Mouse (Mus musculus) bone marrow, adult 2 months (tissue): ENCODE measurements around the gene Naa20. TPM values are rescaled to one million over a fixed set of nuclear protein-coding genes. Genes with fewer than 3 reads are reported as not detected.

Experiments
- H3K27ac ChIP-seq: fragments of 200-500 bp; 2 replicates; pipeline ENCODE4 v1.5.1; 2012; ENCODE audit warnings: low read depth, mild to moderate bottlenecking, control low read depth, inconsistent platforms, low read length; ENCODE audit not compliant: control insufficient read depth, poor library complexity, insufficient read depth
- H3K4me1 ChIP-seq: fragments of 200-500 bp; 2 replicates; pipeline ENCODE4 v1.6.1; 2011; ENCODE audit warnings: low read length; ENCODE audit not compliant: control insufficient read depth, insufficient read depth
- H3K4me3 ChIP-seq: fragments of 200-500 bp; replicated peaks from 2 replicates; pipeline ENCODE3; 2011; ENCODE audit warnings: mild to moderate bottlenecking, low read depth, low read length, control low read depth; ENCODE audit not compliant: control insufficient read depth
- CTCF ChIP-seq: fragments of 200-500 bp; IDR thresholded peaks from 2 replicates; pipeline ENCODE4 v1.5.1; 2011; ENCODE audit warnings: low read length, control low read depth; ENCODE audit not compliant: control insufficient read depth, insufficient read depth
- POLR2A ChIP-seq: fragments of 200-500 bp; IDR thresholded peaks from 2 replicates; pipeline ENCODE4 v1.6.1; 2011; ENCODE audit warnings: low read depth, mild to moderate bottlenecking, control low read depth, low read length, borderline replicate concordance; ENCODE audit not compliant: control insufficient read depth
- WGBS: fragments of 180-500 bp; shearing (Covaris S2); methylation state at CpG from one replicate; pipeline ENCODE4 v1.1.7; 2018; 5-methylcytosine and 5-hydroxymethylcytosine counted together
- polyA plus RNA-seq: library from polyadenylated mRNA; stranded (reverse); fragments of >200 nt; gene quantifications from 2 replicates; pipeline ENCODE4 v1.2.4, GENCODE M21; 2011; ENCODE audit warnings: low replicate concordance; ENCODE audit not compliant: missing spikeins, insufficient read depth, insufficient read length

The Naa20 gene
- polyA plus RNA-seq: 31.8 and 37.3 TPM in 2 replicates

DNA sequence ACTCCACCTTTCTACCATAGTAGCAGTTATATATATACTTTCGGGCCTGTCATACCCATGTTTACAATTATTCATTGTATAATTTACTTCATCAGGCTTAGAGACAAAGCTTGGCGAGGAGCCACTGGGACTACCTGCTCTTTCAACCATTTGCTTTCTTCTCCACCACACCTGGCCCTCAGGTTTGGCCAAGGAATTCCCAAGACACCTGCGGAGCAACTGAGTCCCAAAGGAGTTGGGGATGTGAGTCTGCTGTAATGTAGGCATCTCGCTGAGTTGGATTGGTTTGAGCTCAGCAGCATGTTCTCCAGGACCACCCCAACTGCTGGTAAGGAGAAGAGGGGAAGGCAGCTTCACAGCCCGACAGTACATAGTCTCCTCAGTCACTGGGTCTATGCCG lies at the start of gene Naa20:
TSS of gene Naa20 (plus strand) at position 239 of the 400 bp plus-strand sequence.
- H3K4me3 ChIP-seq: peak within 1 kb of the TSS; percentile 91

DNA sequence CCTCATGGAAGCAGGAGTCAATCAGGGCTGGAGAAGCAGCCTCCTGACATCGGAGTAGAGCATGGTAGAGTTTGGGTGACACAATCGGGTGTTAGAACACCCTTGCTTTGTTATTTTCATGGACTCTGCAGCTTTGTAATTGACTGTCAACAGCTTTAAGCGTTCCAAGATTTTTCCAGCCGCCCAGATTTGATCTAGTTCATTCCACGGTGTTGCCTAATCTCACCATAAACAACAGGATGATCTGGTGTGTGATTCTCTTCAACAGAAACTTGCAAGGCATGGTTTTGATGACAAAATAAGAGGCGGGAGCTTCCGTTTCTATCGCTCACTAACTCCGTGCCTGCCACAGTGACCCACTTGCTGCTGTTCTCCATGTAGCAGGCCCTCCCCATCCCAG lies 46.1 kb upstream of the Naa20 start:
- Histone ChIP-seq H3K27ac (no peak overlapping the region), H3K4me1 (peaks cover 4% of the 10 kb centered on the region), H3K4me3 (no peak overlapping the region)
- 79% methylated on average over 9 of the region's 9 CpGs for WGBS
- TF ChIP-seq CTCF: no peak

More for the DNA sequence above, at the start of gene Naa20:
- no peak for TF ChIP-seq POLR2A
- no peak for TF ChIP-seq CTCF
- Histone ChIP-seq H3K27ac (no peak within 1 kb of the TSS), H3K4me1 (no peaks in the 10 kb centered on the region)
- 79% methylated on average over 6 of the region's 6 CpGs for WGBS

DNA sequence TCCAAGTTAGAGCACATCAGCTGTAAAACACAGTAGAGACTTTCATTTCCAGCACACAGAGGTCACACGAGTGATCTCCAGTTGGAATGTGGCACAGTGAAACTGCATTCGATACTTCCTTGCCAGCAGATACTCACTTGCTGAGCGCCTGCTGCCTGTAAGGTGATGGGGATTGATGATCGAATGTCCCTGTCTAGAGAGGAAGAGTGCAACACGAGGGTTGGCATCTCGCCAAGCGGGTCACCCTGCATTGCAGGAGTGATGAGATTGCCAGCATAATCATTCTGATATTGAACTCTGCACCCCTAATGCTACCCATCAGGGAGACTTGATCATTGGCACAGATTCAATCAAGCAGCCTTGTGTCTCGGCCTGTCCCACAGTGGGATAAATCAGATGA lies 44.0 kb upstream of the Naa20 start:
- Histone ChIP-seq H3K4me1 (peaks cover 4% of the 10 kb centered on the region), H3K4me3 (no peak overlapping the region), H3K27ac (no peak overlapping the region)
- WGBS: 62% methylated on average over 8 of the region's 8 CpGs
- TF ChIP-seq POLR2A (no peak), CTCF (no peak)

DNA sequence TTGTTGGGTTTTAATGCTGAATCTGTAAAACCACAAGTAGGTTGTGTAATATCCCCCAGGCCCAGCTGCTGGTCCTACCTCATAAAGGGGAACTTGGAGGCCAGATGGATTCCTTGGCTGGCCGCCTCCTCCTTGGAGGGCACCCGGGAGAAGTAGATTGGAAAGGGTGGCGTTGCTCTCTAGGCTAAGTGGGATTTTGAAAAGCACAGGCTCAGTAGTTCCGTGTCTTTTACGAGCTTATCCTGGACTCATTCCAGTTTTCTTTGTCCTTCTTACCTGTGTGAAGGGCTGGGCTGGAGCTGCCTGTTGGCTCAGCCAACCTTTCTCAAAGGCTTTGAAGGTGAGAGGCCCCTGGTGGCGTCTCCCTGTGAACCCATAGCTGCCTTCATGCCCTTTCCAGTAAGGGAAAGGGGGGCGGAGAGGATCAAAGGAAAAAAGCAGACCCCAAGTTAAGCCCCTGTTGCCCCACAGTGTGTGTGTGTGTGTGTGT lies 42.4 kb upstream of the Naa20 start:
- TF ChIP-seq POLR2A: no peak
- TF ChIP-seq CTCF: no peak
- Histone ChIP-seq H3K27ac (peak overlapping the region; percentile 26; the same call in 1 of the 2 replicates), H3K4me3 (no peak overlapping the region), H3K4me1 (peaks cover 6% of the 10 kb centered on the region)
- WGBS: 27% methylated on average over 7 of the region's 7 CpGs

DNA sequence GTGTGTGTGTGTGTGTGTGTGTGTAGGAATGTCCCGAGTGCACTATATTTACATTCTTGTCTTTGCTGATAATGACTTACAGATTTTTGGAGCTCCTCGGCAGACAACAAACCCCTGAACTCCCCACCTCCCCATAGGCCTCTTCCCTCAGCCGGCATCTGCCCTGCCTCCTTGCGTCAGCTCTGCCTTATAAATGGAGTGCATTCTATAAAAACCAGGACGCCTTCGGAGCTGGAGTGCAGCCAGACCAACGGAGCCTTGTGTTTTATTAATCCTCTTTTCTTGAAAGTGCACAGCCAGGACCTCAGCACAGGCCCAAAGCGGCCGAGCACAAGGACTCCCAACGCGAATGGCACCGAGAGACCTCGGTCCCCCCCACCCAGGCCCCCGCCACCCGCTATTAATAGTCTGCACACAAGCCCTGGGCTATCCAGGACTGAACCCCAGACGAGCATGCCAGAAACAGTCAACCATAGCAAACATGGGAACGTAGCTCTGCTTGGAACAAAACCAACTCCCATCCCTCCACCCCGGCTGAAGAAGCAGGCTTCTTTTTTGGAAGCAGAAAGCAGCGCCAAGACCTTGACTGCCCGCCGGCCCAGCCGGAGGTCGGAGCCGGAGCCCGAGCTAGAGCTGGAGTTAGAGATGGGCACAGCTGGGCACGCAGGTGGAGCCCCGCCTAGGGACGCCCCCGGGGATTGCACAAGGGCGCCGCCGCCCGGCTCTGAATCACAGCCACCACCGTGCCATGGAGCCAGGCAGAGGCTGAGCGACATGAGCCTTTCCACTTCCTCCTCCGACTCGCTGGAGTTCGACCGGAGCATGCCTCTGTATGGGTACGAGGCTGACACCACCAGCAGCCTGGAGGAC lies 41.7 kb upstream of the Naa20 start:
- peak overlapping the region; percentile 7 for H3K4me3 ChIP-seq
- TF ChIP-seq POLR2A (0 out of 2 replicates have a peak, but pooled peaks have one; percentile 25), CTCF (no peak)
- peaks cover 6% of the 10 kb centered on the region for H3K4me1 ChIP-seq
- H3K27ac ChIP-seq: peak overlapping the region; percentile 41; the same call in 1 of the 2 replicates
- WGBS: 52% methylated on average over 40 of the region's 40 CpGs

DNA sequence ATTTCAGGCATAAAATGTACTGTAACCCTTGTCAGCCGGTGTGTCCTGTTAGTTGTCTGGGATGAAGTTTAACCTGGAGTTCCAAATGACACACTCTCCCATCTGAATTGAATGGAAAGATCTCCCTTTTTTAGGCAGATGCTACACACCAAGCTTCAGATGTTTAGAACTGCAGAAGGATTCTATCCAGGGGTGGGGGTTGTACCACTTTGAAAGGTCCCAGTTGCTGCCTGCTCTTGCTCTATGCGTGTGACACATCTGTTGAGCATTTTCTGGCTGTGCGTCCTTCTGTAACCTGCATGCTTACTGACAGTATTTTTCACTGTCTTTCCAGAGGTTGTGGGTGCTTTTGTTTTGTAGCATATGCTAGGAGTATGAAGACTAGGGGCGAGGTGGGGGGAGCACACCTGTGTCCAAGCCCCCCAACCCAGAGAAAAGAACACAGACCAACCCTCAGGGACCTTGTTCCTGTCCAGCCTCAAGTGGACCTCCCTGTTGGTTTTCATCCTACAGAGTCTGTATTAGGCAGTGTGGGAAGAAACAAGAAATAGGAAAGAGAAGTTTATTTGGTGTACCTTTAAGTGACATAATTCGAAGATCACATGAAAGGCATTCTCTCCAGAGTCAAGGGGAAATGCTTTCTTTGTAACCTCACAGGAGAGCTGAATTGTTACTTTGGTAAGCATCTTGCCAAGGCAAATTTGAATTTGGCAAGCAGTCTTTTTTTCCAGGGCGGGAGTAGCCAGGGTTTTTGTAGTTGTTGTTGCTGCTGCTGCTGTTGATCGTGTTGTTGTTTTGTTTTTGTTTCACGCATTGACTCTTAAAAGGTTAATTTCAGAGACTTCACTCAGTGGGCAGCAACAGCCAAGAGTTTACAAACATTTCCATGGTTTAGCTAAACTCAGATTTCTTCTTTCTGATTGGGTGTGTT lies 40.4 kb upstream of the Naa20 start:
- H3K4me3 ChIP-seq: no peak overlapping the region
- no peak overlapping the region for H3K27ac ChIP-seq

DNA sequence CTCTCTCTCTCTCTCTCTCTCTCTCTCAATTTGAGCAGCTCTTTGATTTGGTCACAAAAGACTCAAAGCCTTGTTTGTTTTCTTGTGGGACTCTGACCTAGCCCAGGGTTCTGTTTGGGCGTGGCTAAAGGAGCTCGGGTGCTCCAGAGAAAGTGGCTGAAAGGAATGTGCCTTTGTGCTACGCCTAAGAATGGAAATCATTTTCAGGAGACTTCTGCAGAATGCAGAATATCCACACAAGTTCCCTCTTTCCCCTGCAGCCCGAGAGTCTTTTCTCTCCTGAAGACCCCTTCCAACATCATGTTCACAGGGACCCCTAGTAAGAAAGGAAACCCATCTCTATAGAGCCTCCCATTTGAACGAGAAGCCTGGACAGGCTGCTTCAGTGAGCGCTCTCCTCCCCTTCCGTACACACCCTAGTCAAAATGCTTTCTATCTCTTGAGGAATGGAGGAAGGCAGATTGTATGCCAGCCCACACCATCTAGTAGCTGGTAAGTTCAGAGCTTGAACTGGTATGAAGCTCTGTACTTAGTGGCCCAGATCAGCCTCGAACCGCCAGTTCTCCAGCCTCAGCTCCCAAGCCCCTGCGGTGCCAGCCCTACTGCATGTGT lies 39.6 kb upstream of the Naa20 start:
- Histone ChIP-seq H3K27ac (no peak overlapping the region), H3K4me3 (no peak overlapping the region), H3K4me1 (peaks cover 6% of the 10 kb centered on the region)
- TF ChIP-seq POLR2A (no peak), CTCF (no peak)
- WGBS: 81% methylated on average over 10 of the region's 10 CpGs

More for the DNA sequence above, 40.4 kb upstream of the Naa20 start:
- H3K4me1 ChIP-seq: peaks cover 6% of the 10 kb centered on the region
- WGBS: 80% methylated on average over 8 of the region's 8 CpGs
- TF ChIP-seq POLR2A: no peak
- TF ChIP-seq CTCF: no peak
